Mouse (Mus musculus) hindbrain, embryonic 15.5 days (tissue): ENCODE results near the gene Nipal3. TPM values are rescaled to one million over a fixed set of nuclear protein-coding genes. Genes with fewer than 3 reads are reported as not detected.

Experiments used
- ATAC-seq: fragments of 200-750 bp; cut with Nextera tagmentation; 2 replicates; pipeline ENCODE4 v1.8.0; 2017; ENCODE audit warnings: low read depth, moderate number of reproducible peaks, moderate TSS enrichment; ENCODE audit not compliant: low FRiP score
- H3K27ac ChIP-seq: fragments of 300-500 bp; sonication (generic); replicated peaks from 2 replicates; pipeline ENCODE4 v1.5.1; 2015; ENCODE audit warnings: mild to moderate bottlenecking, inconsistent platforms
- H3K27me3 ChIP-seq: fragments of 300-500 bp; sonication (generic); 2 replicates; pipeline ENCODE4 v1.6.1; 2015; ENCODE audit warnings: control low read depth, inconsistent platforms
- H3K36me3 ChIP-seq: fragments of 300-500 bp; sonication (generic); 2 replicates; pipeline ENCODE4 v1.6.1; 2015; ENCODE audit warnings: control low read depth, inconsistent platforms
- H3K4me1 ChIP-seq: fragments of 300-500 bp; sonication (generic); replicated peaks from 2 replicates; pipeline ENCODE4 v1.6.1; 2015; ENCODE audit warnings: control low read depth, inconsistent platforms
- H3K4me2 ChIP-seq: fragments of 300-500 bp; sonication (generic); 2 replicates; pipeline ENCODE4 v1.6.1; 2015; ENCODE audit warnings: moderate library complexity, mild to moderate bottlenecking, inconsistent platforms
- H3K4me3 ChIP-seq: fragments of 300-500 bp; sonication (generic); 2 replicates; pipeline ENCODE4 v1.5.1; 2015; ENCODE audit warnings: mild to moderate bottlenecking, inconsistent platforms
- H3K9ac ChIP-seq: fragments of 300-500 bp; sonication (generic); 2 replicates; pipeline ENCODE4 v1.6.1; 2015; ENCODE audit warnings: inconsistent platforms
- H3K9me3 ChIP-seq: fragments of 300-500 bp; sonication (generic); 2 replicates; pipeline ENCODE4 v1.6.1; 2016; ENCODE audit warnings: control low read depth, inconsistent platforms
- WGBS: fragments of 180-500 bp; shearing (Covaris S2); methylation state at CpG from one replicate; pipeline ENCODE4 v1.1.7; 2015; 5-methylcytosine and 5-hydroxymethylcytosine counted together
- polyA plus RNA-seq: library from polyadenylated mRNA; unstranded; fragments of >200 nt; fragmentation: Nextera tagmentation; extraction: Ambion mirVana; gene quantifications from 2 replicates; pipeline ENCODE4 v1.2.1, GENCODE M21; 2015

Nipal3 gene
- polyA plus RNA-seq, 1 experiment from 2014 or later, result 8.1 TPM

DNA sequence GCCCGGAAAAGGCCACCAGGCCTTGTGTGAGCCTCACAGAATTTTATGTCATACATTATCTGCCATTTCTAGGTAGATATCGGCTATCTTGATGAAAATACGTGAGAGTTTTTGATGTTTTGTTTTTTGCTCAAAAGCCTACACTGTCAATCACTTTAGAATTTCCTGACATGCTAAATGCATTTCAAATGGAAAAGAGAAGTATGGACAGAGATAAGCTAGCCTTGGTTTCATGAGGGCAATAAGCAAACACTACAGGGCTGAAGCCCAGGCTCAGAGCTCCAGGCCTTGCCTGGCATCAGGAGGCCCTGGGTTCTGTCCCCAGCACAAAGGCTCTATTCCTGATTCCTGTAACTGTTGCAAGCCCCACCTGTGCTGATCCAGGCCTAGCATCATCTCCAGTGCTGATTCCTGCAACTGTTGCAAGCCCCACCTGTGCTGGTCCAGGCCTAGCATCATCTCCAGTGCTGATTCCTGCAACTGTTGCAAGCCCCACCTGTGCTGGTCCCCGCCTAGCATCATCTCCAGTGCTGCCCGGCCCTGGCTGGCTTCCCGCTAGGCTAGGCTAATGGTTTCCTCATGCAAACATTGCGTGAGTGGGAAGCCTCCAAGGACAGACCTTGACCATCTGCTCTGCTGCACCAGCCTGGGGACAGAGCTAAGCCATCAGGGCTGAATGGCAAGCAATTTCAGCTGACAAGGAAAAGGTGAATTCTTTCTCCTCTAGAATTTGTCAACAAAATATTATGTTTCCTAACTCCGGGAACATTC is 64.7 kb downstream of the Nipal3 start:
- 72% methylated on average over 8 of the region's 8 CpGs for WGBS
- H3K27me3 ChIP-seq, result no peaks in the 10 kb centered on the region
- 0 out of 2 replicates have a peak, but pooled peaks cover 1% of the 10 kb centered on the region for H3K36me3 ChIP-seq
- no peak overlapping the region for H3K4me3 ChIP-seq
- H3K4me1 ChIP-seq, result peaks cover 18% of the 10 kb centered on the region
- H3K9ac ChIP-seq, result no peak overlapping the region
- H3K9me3 ChIP-seq, result no peaks in the 10 kb centered on the region
- no peak for ATAC-seq
- no peak overlapping the region for H3K4me2 ChIP-seq
- no peak overlapping the region for H3K27ac ChIP-seq

DNA sequence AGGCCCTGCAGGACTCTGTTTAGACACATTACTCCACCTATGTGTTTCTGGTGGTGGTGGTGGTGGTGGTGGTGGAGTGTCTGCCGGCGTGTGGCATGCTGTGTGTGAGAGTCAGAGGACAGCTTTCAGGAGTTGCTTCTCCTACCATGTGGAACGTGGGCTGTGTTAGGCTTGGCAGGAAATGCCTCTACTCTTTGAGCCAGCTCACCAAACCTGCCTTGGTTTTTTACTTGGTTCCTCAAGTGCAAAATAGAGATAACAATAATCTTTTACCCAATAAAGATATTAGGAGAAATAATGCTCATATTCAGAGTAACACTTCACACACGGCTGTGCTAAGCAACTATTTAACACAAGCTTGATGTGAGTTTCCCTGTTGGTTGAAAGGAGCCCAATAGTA is 65.5 kb downstream of the Nipal3 start:
- no peak overlapping the region for H3K9ac ChIP-seq
- WGBS, result 93% methylated on average over 4 of the region's 4 CpGs
- H3K27me3 ChIP-seq, result no peaks in the 10 kb centered on the region
- peaks cover 6% of the 10 kb centered on the region for H3K36me3 ChIP-seq
- no peaks in the 10 kb centered on the region for H3K9me3 ChIP-seq
- H3K4me2 ChIP-seq, result no peak overlapping the region
- peaks cover 12% of the 10 kb centered on the region for H3K4me1 ChIP-seq
- H3K27ac ChIP-seq, result no peak overlapping the region
- ATAC-seq, result no peak
- no peak overlapping the region for H3K4me3 ChIP-seq

DNA sequence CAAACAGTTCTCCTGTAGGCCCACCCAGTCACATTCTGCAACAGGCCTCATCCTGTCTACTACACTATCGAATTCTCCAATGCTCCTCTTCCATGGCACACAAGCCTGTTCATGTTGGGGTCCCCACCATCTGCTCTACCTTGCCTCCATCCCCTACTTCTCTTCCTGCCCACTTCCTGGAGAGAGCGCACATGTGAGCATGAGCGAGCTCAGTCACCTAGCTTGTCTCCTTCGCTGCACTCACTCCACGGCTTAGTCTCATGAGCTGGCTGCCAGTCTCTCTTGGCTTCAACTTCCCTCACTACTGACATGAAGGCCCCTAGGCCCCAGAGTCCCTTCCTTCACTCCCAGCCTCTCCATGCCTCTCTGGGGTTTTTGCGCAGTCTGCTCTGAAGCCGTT is 68.3 kb downstream of the Nipal3 start:
- H3K27me3 ChIP-seq, result no peaks in the 10 kb centered on the region
- peaks cover 23% of the 10 kb centered on the region for H3K36me3 ChIP-seq
- no peak for ATAC-seq
- H3K4me2 ChIP-seq, result no peak overlapping the region
- H3K4me3 ChIP-seq, result no peak overlapping the region
- no peaks in the 10 kb centered on the region; the same call in 1 of the 2 replicates for H3K4me1 ChIP-seq
- no peak overlapping the region for H3K9ac ChIP-seq
- no peaks in the 10 kb centered on the region for H3K9me3 ChIP-seq
- H3K27ac ChIP-seq, result no peak overlapping the region
- WGBS, result 89% methylated on average over 7 of the region's 7 CpGs

DNA sequence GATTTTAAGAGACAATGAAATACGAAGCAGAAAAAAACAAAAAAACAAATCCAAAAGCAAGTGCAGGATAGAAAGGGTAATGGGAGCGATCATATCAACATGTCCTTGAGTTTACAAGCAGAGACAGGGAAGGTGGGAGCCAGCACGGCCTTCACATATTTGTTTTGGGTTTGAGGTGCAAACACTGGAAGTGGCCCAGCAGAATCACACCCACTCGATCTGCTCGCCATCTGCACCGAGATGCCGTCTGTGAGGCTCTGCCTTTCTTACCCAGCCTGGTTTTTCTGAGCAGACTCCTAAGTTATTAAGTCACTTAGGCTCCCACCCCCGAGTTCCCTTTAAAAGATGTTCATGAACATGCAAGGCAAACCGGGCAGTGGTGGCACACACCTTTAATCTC is 69.2 kb downstream of the Nipal3 start:
- peaks cover 27% of the 10 kb centered on the region for H3K36me3 ChIP-seq
- 88% methylated on average over 9 of the region's 9 CpGs for WGBS
- no peaks in the 10 kb centered on the region for H3K9me3 ChIP-seq
- H3K4me3 ChIP-seq, result no peak overlapping the region
- H3K9ac ChIP-seq, result no peak overlapping the region
- no peaks in the 10 kb centered on the region for H3K27me3 ChIP-seq
- no peaks in the 10 kb centered on the region for H3K4me1 ChIP-seq
- ATAC-seq, result no peak
- no peak overlapping the region for H3K27ac ChIP-seq
- H3K4me2 ChIP-seq, result no peak overlapping the region

DNA sequence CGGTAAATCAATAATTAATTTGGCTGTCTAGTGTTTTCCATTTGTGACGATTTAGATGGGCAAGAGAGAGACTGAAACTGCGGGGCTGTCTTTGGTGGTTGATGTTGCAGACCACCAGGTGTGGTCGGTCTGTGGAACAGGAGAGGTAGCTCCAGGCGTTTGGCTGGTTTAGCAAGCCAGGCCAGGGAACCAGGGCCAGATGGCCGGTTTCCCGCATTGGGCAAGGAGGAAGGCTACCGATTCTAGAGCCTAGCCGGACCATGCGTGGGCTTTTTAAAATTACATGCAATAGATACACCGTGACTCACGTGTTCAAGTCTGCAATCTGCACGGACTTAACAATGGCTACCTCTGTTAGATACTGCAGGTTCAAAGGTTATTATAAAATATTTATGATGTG is 73.9 kb downstream of the Nipal3 start:
- Histone ChIP-seq H3K4me2 (no peak overlapping the region), H3K9ac (no peak overlapping the region), H3K27ac (no peak overlapping the region), H3K36me3 (peaks cover 49% of the 10 kb centered on the region), H3K4me1 (no peaks in the 10 kb centered on the region), H3K9me3 (no peaks in the 10 kb centered on the region), H3K27me3 (no peaks in the 10 kb centered on the region), H3K4me3 (no peak overlapping the region)
- ATAC-seq, result no peak
- 89% methylated on average over 13 of the region's 13 CpGs for WGBS

DNA sequence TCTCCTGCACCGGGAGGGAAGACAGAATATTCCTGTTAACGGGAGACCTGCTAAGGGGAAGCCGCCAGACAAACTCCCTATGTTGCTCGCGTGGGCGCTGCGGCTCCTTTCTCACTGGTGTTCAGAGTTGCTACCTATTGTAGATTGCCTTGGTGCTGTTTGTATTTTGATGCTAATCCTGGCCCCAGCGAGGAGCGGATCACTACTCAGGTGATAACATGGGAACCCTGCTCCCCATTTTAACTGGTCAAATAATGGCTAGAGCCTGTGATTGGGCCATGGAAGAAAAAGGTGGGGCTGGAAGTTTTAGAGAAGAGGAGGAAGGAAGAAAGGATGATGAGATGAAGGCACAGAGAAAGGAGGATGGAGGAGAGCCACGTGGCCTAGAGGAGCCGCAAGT is 74.4 kb downstream of the Nipal3 start:
- WGBS, result 87% methylated on average over 11 of the region's 11 CpGs
- H3K27me3 ChIP-seq, result no peaks in the 10 kb centered on the region

DNA sequence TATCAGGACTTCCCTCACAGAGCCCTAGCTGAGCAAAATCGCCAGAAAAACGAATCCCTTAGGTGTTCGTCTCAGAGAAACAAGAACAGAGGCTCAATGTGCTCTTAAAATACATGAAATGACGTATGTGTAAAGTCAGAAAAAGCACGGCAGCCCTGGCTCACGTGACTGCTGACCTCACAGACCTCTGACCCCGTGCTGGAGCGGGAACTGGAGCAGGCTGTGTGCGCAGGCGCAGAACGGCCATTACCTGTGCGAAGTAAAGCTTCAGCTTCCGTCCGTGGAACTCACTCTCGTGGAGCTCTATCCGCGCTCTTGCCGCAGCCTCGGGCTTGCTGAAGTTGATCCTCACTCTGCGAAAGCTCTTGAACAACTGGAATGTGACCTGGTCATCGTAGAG is 74.8 kb downstream of the Nipal3 start:
- WGBS, result 91% methylated on average over 21 of the region's 21 CpGs
- Histone ChIP-seq H3K36me3 (peaks cover 55% of the 10 kb centered on the region), H3K27me3 (no peaks in the 10 kb centered on the region), H3K9ac (no peak overlapping the region), H3K4me3 (no peak overlapping the region), H3K4me2 (no peak overlapping the region), H3K4me1 (no peaks in the 10 kb centered on the region), H3K9me3 (no peaks in the 10 kb centered on the region), H3K27ac (no peak overlapping the region)
- ATAC-seq, result no peak

More for the DNA sequence above, 74.4 kb downstream of the Nipal3 start:
- H3K4me1 ChIP-seq, result no peaks in the 10 kb centered on the region
- no peak overlapping the region for H3K27ac ChIP-seq
- H3K4me2 ChIP-seq, result no peak overlapping the region
- ATAC-seq, result no peak
- H3K36me3 ChIP-seq, result peaks cover 55% of the 10 kb centered on the region
- no peak overlapping the region for H3K4me3 ChIP-seq
- no peaks in the 10 kb centered on the region for H3K9me3 ChIP-seq
- no peak overlapping the region for H3K9ac ChIP-seq

DNA sequence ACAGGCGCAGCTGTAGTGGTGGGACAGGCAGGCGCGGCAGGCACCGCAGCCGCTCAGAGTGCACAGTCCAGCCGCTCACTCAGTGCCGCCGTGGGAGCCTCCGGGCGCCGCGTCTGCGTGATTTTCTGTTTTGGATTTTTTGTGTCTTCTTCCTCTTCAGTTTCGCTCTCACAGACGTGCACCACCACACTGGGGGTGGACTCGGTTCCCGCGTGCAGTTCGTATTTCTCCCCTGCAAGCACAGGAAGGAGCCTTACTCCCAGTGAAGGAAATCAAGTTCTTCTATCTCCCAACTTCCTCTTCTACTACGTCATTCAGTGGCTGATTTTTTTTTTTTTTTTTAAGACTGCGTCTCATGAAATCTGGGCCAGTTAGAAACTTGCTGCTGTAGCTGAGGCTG is 78.5 kb downstream of the Nipal3 start:
- no peaks in the 10 kb centered on the region for H3K4me1 ChIP-seq
- H3K4me3 ChIP-seq, result no peak overlapping the region
- no peaks in the 10 kb centered on the region for H3K9me3 ChIP-seq
- no peak overlapping the region for H3K27ac ChIP-seq
- no peaks in the 10 kb centered on the region for H3K27me3 ChIP-seq
- H3K9ac ChIP-seq, result no peak overlapping the region
- ATAC-seq, result no peak
- H3K36me3 ChIP-seq, result peaks cover 57% of the 10 kb centered on the region
- WGBS, result 95% methylated on average over 21 of the region's 21 CpGs
- H3K4me2 ChIP-seq, result no peak overlapping the region

DNA sequence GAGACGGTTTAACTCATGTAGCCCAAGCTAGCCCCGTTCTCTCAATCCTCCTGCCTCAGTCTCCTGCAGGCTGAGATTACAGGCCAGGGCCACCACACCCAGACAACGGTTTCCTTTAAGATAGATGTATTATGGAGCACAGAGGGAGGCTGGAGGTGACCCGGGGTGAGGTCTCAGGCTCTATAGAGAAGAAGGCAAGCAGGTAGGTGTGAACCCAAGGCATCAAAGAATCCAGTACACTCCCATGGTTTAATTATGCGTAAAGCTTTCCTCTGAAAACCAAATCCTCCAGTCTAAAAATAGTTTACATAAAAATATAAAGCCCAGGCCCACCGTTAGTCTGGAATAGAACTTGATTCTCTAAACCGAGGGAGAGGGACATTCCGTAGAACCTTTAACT is 81.3 kb downstream of the Nipal3 start:
- Histone ChIP-seq H3K27me3 (no peaks in the 10 kb centered on the region), H3K4me3 (no peak overlapping the region), H3K4me1 (no peaks in the 10 kb centered on the region), H3K36me3 (peaks cover 58% of the 10 kb centered on the region), H3K9ac (no peak overlapping the region), H3K4me2 (no peak overlapping the region), H3K9me3 (no peaks in the 10 kb centered on the region), H3K27ac (no peak overlapping the region)
- WGBS, result 83% methylated on average over 8 of the region's 8 CpGs
- ATAC-seq, result no peak

DNA sequence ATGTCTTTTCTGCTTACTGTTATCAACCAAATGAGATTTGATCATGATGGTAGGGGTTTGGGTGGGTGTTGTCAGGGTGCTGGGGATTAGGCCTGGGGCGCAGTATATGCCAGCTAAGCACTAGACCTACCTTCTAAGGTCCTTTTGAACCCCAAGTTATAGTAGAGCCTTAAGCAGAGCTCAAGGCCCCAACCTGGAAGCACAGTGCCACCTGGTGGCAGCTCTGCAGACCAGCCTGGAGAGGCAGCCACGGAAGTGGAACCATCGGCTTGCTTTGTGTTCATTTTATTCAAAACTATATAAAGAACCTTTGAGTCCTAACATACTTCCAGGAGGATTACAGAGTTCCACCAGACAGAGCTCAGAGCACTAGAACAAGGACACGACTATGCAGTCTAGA is 83.2 kb downstream of the Nipal3 start:
- Histone ChIP-seq H3K27me3 (no peaks in the 10 kb centered on the region), H3K4me3 (no peak overlapping the region), H3K36me3 (peaks cover 51% of the 10 kb centered on the region), H3K4me1 (no peaks in the 10 kb centered on the region), H3K9ac (no peak overlapping the region), H3K4me2 (no peak overlapping the region), H3K27ac (no peak overlapping the region), H3K9me3 (no peaks in the 10 kb centered on the region)
- ATAC-seq, result no peak
- 37% methylated on average over 4 of the region's 4 CpGs for WGBS

DNA sequence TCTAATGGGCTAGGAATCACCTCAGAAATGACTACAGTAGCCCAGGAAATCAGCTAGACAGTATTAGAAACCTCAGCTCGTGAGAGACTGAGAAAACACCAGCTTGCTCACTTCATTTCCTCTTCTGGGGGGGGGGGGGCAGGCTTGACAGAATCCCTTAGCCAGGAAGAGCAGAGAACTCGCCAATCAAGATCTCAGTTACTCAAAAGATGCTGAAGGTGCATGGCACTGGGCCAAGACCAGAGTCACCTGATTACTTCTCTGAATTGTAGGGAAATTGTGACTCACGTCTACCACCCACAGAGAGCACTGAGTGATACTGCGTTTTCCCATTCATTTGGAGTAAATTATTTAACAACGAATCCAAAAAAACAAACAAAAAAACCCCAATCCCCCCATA is 88.7 kb downstream of the Nipal3 start:
- H3K36me3 ChIP-seq, result peaks cover 12% of the 10 kb centered on the region
- no peaks in the 10 kb centered on the region for H3K9me3 ChIP-seq
- H3K4me1 ChIP-seq, result no peaks in the 10 kb centered on the region
- no peak overlapping the region for H3K4me3 ChIP-seq
- H3K27ac ChIP-seq, result no peak overlapping the region
- no peak overlapping the region for H3K9ac ChIP-seq
- no peaks in the 10 kb centered on the region for H3K27me3 ChIP-seq
- WGBS, result 48% methylated on average over 5 of the region's 5 CpGs
- H3K4me2 ChIP-seq, result no peak overlapping the region
- no peak for ATAC-seq

DNA sequence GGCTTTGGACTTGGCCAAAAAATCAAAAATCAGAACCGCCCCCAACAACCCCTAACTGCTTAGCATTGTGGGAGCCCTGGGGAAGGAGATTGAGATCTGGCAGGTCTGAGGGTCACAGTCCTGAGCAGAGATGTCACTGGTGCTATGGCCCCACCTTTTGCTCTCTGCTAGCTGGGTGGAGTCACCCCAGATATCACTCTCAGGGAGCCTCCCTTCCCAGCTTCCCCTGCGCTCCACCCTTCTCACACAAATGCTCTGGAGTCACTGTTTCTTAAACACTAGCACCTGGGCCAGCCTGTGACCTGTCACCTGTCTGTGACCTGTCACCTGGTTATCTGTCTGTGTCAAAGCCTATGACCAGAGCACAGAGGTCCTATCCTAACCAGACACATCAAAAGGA is 89.9 kb downstream of the Nipal3 start:
- Histone ChIP-seq H3K27ac (no peak overlapping the region), H3K9ac (no peak overlapping the region), H3K4me1 (no peaks in the 10 kb centered on the region), H3K4me3 (no peak overlapping the region), H3K36me3 (0 out of 2 replicates have a peak, but pooled peaks cover 4% of the 10 kb centered on the region), H3K27me3 (no peaks in the 10 kb centered on the region), H3K9me3 (no peaks in the 10 kb centered on the region), H3K4me2 (no peak overlapping the region)
- 95% methylated on average over 2 of the region's 2 CpGs for WGBS
- ATAC-seq, result no peak

DNA sequence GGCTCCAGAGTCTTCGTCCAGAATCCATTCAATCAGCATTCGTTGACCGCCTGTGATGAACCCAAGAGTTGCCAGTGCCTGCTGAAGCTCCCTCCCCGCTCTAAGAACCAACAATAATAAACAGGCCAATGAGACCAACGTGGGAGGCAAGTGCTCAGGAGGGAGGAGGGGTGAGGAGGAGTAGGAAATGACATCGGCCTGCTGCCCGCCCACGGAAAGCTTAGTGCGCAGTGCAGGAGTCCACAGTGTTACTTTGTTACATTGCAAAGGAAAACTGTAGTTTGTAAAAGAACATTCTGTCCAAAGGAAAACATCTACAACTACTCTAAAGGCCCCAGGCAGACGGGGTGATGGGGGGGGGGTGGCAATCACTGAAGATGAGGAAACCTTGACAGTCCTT is 90.8 kb downstream of the Nipal3 start:
- no peak overlapping the region for H3K4me2 ChIP-seq

More for the DNA sequence above, 90.8 kb downstream of the Nipal3 start:
- ATAC-seq, result no peak
- H3K4me1 ChIP-seq, result no peaks in the 10 kb centered on the region
- no peak overlapping the region for H3K27ac ChIP-seq
- H3K36me3 ChIP-seq, result no peaks in the 10 kb centered on the region
- peaks cover 8% of the 10 kb centered on the region for H3K27me3 ChIP-seq
- no peaks in the 10 kb centered on the region for H3K9me3 ChIP-seq
- H3K9ac ChIP-seq, result no peak overlapping the region
- H3K4me3 ChIP-seq, result no peak overlapping the region
- 82% methylated on average over 10 of the region's 10 CpGs for WGBS
